Mouse (Mus musculus) neural tube, embryonic 14.5 days (tissue): ENCODE data around the gene Ugt1a7c. TPM values are rescaled to one million over a fixed set of nuclear protein-coding genes. Genes with fewer than 3 reads are reported as not detected.
"Not testable (repeated sequence)": the region's sequence is repeated elsewhere in the genome, so short reads cannot be mapped to it uniquely, and the experiment has no call there.

Source experiments
- ATAC-seq: fragments of 200-750 bp; cut with Nextera tagmentation; 2 replicates; pipeline ENCODE4 v1.8.0; 2017; ENCODE audit warnings: low read depth, mild to moderate bottlenecking, moderate TSS enrichment, moderate library complexity
- H3K27ac ChIP-seq: fragments of 300-500 bp; sonication (generic); 2 replicates; pipeline ENCODE4 v1.5.1; 2014; ENCODE audit warnings: low read depth, mild to moderate bottlenecking, control low read depth, low read length, moderate library complexity, mixed read lengths
- H3K27me3 ChIP-seq: fragments of 300-500 bp; sonication (generic); 2 replicates; pipeline ENCODE4 v1.6.1; 2014; ENCODE audit warnings: low read length; ENCODE audit not compliant: control insufficient read depth, insufficient read depth
- H3K36me3 ChIP-seq: fragments of 300-500 bp; sonication (generic); 2 replicates; pipeline ENCODE4 v1.6.1; 2014; ENCODE audit warnings: low read length, mixed read lengths; ENCODE audit not compliant: control insufficient read depth, insufficient read depth
- H3K4me1 ChIP-seq: fragments of 300-500 bp; sonication (generic); 2 replicates; pipeline ENCODE4 v1.6.1; 2014; ENCODE audit warnings: low read length; ENCODE audit not compliant: control insufficient read depth, insufficient read depth
- H3K4me2 ChIP-seq: fragments of 300-500 bp; sonication (generic); 2 replicates; pipeline ENCODE4 v1.6.1; 2014; ENCODE audit warnings: mild to moderate bottlenecking, low read depth, low read length, control low read depth
- H3K4me3 ChIP-seq: fragments of 300-500 bp; sonication (generic); 2 replicates; pipeline ENCODE4 v1.5.1; 2014; ENCODE audit warnings: low read depth, low read length, control low read depth, mixed read lengths
- H3K9ac ChIP-seq: fragments of 300-500 bp; sonication (generic); replicated peaks from 2 replicates; pipeline ENCODE4 v1.6.1; 2014; ENCODE audit warnings: low read depth, mild to moderate bottlenecking, control low read depth, low read length, mixed read lengths
- H3K9me3 ChIP-seq: fragments of 300-500 bp; sonication (generic); 2 replicates; pipeline ENCODE4 v1.6.1; 2016; ENCODE audit warnings: low read length; ENCODE audit not compliant: control insufficient read depth
- WGBS: fragments of 180-500 bp; shearing (Covaris S2); extraction: QIAGEN DNeasy Blood & Tissue Kit; methylation state at CpG from one replicate; pipeline ENCODE4 v1.1.7; 2014; 5-methylcytosine and 5-hydroxymethylcytosine counted together
- polyA plus RNA-seq: library from polyadenylated mRNA; unstranded; fragments of >200 nt; fragmentation: Nextera tagmentation; extraction: Ambion mirVana; gene quantifications from 2 replicates; pipeline ENCODE4 v1.2.1, GENCODE M21; 2014

Ugt1a7c gene
- polyA plus RNA-seq, 1 experiment from 2014 or later, result 0.32 TPM

DNA sequence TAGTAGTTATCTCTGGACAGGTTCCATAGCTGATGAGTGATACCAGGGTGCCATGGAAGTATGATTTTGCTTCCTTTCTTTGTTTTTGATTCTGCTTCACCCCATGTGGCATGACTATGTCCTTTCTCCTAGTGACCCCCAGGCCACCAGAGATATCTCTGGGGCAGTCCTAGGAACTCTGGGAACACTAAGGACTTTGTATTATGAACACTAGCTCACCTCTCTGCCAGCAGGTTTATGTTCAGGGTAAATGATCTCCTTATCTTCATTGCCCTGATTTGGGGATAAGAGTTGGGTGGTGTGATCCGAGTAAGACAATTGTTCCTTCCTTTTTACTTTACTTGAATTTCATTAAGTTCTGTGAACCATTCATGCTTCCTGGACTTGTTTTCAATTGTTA is 8.7 kb upstream of the Ugt1a7c start:
- 86% methylated on average over 1 of the region's 1 CpGs for WGBS
- no peak overlapping the region for H3K9ac ChIP-seq
- H3K9me3 ChIP-seq, result no peaks in the 10 kb centered on the region
- no peaks in the 10 kb centered on the region for H3K4me1 ChIP-seq
- no peak overlapping the region for H3K27ac ChIP-seq
- no peak overlapping the region for H3K4me2 ChIP-seq
- no peaks in the 10 kb centered on the region for H3K27me3 ChIP-seq
- no peaks in the 10 kb centered on the region for H3K36me3 ChIP-seq
- no peak overlapping the region for H3K4me3 ChIP-seq
- no peak for ATAC-seq

DNA sequence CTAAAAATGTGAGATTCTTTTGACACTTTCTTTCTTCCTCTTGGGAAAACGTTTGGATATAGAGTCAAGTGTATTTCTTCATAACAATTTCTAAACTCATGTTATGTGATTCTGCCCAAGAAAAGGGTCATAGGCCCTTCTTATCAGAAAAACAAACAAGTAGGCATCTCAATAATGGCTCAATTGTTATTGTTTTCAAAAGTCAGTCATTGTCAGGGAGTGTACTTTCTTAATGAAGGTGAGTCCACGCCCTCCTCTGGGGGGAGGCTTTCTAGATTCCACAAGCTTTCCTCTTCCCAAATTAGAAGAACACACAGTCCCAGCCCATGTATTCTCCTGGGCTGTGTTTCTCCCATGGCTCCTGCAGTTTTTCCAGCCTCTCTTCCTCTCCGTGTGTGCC is 7.3 kb upstream of the Ugt1a7c start, which contains the start of gene Ugt1a8:
Gene Ugt1a8, plus strand, starts transcription at position 301 of the 400 bp plus-strand sequence.
- Histone ChIP-seq H3K9ac (no peak within 1 kb of the TSS), H3K9me3 (no peaks in the 10 kb centered on the region), H3K27ac (no peak within 1 kb of the TSS), H3K4me3 (no peak within 1 kb of the TSS), H3K36me3 (no peaks in the 10 kb centered on the region), H3K27me3 (no peaks in the 10 kb centered on the region), H3K4me2 (no peak within 1 kb of the TSS), H3K4me1 (no peaks in the 10 kb centered on the region)
- 84% methylated on average over 3 of the region's 3 CpGs for WGBS
- ATAC-seq, result no peak

DNA sequence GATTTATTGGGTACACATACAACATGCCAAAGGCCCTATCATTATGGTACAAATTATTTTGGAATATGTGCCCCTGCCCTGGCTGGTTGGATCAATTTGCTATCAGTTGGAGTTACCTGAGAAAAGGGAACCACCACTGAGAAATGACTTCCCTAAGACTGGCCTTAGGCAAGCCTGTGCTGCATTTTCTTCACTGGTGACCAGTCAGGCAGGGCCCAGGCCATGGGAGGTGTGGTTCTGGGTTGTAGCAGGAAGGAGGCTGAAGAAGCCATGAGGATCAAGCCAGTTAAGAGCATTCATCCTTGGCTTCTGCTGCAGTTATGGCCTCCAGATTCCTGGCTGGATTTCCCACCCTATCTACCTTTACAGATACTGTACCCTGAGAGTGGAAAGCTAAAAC is 2.5 kb upstream of the Ugt1a7c start:
- H3K27ac ChIP-seq, result no peak overlapping the region
- no peaks in the 10 kb centered on the region for H3K27me3 ChIP-seq
- no peak for ATAC-seq
- H3K9me3 ChIP-seq, result no peaks in the 10 kb centered on the region
- H3K4me1 ChIP-seq, result no peaks in the 10 kb centered on the region
- no peak overlapping the region for H3K4me2 ChIP-seq
- no peaks in the 10 kb centered on the region for H3K36me3 ChIP-seq
- H3K9ac ChIP-seq, result no peak overlapping the region
- H3K4me3 ChIP-seq, result no peak overlapping the region

DNA sequence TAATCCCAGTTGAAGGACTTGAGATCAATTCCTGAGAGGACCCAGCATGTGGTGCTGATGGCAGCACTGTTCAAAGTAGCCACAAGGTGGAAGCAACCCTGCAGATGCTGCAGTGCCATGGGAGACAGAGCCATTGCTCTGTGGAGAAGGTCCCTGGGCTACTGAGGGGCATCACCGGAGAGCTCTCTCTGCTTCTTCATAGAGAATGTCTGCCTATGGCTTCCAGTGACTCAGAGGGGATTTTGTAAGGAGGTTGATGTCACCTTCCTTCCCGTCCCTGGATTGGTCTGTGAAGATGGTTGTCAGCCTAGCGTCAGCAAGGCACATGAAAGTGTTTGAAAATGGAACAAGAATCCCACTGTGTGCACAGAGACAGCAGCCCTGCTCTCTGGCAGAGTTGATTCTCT is 589 bp upstream of the Ugt1a7c start:
- not testable (repeated sequence) for H3K4me1 ChIP-seq, H3K4me2 ChIP-seq, ATAC-seq, H3K36me3 ChIP-seq, H3K9ac ChIP-seq, H3K27ac ChIP-seq, H3K9me3 ChIP-seq, H3K4me3 ChIP-seq, H3K27me3 ChIP-seq
- WGBS, result 84% methylated on average over 3 of the region's 3 CpGs

DNA sequence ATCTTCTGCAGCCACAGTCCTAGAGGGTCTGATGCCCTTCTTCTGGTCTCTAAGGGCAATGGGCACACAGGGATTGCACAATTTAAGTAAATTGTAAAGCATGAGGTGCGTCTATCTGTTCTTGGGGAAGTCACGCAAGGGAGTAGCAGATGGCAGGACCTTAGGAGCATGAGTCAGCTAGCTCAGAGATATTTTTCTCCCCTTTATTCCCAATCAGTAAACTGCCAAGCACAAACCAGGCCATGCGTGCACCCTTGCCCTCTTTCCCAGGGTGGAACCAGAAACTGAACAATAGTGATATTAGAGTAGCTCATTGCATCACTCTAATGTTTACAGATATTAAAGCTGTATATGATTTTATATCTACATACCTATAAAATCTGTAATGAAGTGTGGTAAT is 3.7 kb downstream of the Ugt1a7c start:
- not testable (repeated sequence) for H3K9me3 ChIP-seq, ATAC-seq, H3K4me1 ChIP-seq, H3K4me3 ChIP-seq, H3K36me3 ChIP-seq, H3K27ac ChIP-seq, H3K9ac ChIP-seq, H3K4me2 ChIP-seq, H3K27me3 ChIP-seq
- WGBS, result 90% methylated on average over 3 of the region's 3 CpGs

DNA sequence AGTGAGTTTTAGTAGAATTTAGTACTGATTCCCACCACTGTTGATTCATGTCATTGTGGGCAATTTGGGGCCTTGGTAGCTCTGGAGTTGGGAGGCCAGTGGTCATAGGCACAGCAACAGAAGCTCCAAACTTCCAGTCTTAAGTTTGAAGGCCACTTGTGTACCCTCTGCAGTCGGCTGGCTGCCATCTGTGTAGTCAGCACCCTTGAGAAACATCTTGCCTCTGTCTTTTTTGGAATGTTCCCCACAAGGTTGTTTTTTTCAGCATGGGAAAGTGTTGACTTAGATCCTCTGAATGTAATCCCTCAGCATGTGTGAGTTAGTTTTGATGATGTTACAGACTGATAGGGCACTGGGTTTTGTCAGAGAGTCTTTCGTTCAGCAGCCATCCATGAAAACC is 4.8 kb downstream of the Ugt1a7c start:
- not testable (repeated sequence) for H3K4me3 ChIP-seq, H3K27ac ChIP-seq, H3K4me1 ChIP-seq, H3K4me2 ChIP-seq, H3K27me3 ChIP-seq, H3K36me3 ChIP-seq, ATAC-seq, H3K9me3 ChIP-seq, H3K9ac ChIP-seq
- 79% methylated on average over 2 of the region's 2 CpGs for WGBS

DNA sequence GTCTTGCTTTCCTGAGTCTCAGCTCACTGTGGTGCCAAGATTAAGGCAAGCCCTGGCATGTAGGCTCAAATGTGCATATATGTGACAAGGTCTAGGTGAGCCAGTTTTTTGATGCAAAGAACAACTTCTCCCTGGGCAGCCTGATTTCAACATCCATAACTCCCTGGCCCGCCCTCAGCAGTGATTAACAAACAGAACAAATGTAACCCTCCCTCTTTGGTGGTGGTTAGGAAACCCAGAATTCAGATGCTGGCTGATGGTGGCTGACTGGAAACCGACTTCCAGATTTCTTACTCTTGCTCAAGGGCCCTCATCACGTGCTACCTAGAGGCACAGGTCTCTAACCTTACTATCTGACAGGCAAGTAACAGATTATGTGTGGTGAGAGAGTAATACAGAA is 8.2 kb downstream of the Ugt1a7c start, which contains the start of gene Ugt1a6b:
Gene Ugt1a6b, plus strand, starts transcription at position 234 of the 400 bp plus-strand sequence.
- not testable (repeated sequence) for H3K27ac ChIP-seq, H3K4me3 ChIP-seq, H3K27me3 ChIP-seq, H3K36me3 ChIP-seq, H3K9me3 ChIP-seq, H3K9ac ChIP-seq, ATAC-seq, H3K4me2 ChIP-seq, H3K4me1 ChIP-seq
- 86% methylated on average over 3 of the region's 3 CpGs for WGBS

DNA sequence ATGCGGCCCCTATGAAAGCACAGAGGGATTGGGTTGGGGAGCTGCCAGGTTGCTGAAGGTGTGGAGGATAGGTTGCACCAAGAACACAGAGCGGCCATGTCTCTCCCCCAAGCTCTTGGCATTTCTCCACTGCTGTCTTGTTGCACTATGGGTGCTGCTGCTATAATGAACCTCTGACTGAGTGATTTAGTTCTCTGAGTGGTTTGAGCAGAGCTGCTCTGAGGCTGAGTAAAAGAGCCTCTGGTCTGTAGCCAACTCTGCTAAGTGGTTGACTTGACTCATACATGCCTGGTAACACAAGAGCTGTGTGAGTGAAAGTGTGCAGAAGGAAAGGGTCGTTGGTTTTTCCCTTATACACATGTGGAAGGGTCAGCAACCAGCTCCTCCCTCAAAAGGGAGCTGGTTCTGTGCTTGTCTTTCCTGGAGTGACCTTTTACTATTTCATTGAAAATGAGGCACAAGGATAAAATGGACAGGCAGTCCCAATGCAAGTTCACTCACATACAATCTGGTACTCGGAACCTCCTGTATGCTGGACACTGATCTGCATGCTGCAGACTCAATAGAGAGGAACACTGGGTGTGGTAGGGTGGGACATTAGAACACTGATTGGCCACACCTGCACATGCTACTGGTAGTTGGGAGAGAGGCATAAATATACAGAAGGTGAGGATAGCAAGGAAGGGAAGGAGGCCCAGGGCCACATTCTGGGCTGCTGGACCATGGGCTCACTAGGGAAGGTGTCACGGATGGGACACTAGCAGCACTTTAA is 9.0 kb downstream of the Ugt1a7c start:
- H3K27ac ChIP-seq, ATAC-seq, H3K4me3 ChIP-seq, H3K4me1 ChIP-seq, H3K27me3 ChIP-seq, H3K9me3 ChIP-seq, H3K36me3 ChIP-seq, H3K4me2 ChIP-seq, H3K9ac ChIP-seq: not testable (repeated sequence)
- WGBS, result 87% methylated on average over 4 of the region's 5 CpGs

DNA sequence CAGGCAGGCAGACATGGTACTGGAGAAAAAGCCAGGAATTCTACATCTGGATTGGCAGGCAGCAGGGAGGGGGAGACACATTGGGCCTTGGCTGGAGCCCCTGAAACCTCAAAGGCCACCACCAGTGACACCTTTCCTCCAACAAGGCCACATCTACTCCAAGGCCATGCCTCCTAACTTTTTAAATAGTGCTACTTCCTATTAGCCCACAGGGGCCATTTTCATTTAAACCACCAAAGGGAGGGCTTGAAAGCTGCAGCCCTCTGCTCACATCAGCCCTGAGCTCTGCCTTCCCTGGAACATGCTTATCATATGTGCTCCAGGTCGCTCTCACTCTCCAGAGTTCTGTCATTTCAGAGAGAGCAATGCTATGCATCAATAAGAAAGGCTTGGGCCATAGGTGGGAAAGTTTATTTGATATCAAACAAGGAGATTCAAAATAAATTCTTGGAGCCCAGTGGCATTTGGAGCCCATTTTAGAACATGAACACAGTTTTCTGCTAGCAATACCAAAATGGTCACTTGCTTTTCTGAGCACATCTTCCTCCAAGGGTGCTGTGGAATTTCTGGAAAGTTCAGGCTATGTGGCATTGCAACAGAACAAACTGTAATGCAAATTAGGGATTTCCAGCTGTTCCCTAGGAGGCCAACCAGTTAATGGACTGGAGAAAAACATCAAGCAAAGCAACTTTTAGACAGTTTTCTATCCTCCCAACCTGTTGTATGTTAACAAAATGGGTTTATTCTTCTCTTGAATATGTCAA is 10.0 kb downstream of the Ugt1a7c start:
- 88% methylated on average over 1 of the region's 1 CpGs for WGBS
- Histone ChIP-seq H3K9ac (no peak overlapping the region), H3K27ac (no peak overlapping the region), H3K36me3 (no peaks in the 10 kb centered on the region), H3K4me1 (no peaks in the 10 kb centered on the region), H3K9me3 (no peaks in the 10 kb centered on the region), H3K27me3 (no peaks in the 10 kb centered on the region), H3K4me3 (no peak overlapping the region), H3K4me2 (no peak overlapping the region)
- no peak for ATAC-seq
